Mouse (Mus musculus): ENCODE measurements around the gene Ap1g2. TPM values are rescaled to one million over a fixed set of nuclear protein-coding genes. Genes with fewer than 3 reads are reported as not detected.

Gene Ap1g2
- 7.4 and 7.9 TPM in 2 replicates for polyA plus RNA-seq (2015; fragmentation: Nextera tagmentation; extraction: Ambion mirVana)

GRCm38 (mm10) chr14:55105836-55106809, at the start of gene Ap1g2:
Gene Ap1g2 (minus strand): TSS chr14:55106593.
- Histone ChIP-seq H3K27ac (replicated peaks) (peak within 1 kb of the TSS; percentile 56), H3K4me1 (peaks cover 26% of the 10 kb centered on the region), H3K4me2 (peak within 1 kb of the TSS; percentile 97), H3K4me3 (peak within 1 kb of the TSS; percentile 64), H3K9me3 (no peaks in the 10 kb centered on the region), H3K36me3 (0 out of 2 replicates have a peak, but pooled peaks cover 4% of the 10 kb centered on the region), H3K9ac (peak within 1 kb of the TSS; percentile 83), H3K27me3 (replicated peaks) (peaks cover 55% of the 10 kb centered on the region)
- ATAC-seq (ENCODE audit: extremely low read depth, insufficient number of reproducible peaks, low FRiP score, low TSS enrichment), result peak; percentile 38; the same call in 1 of the 2 replicates
- WGBS, result under 1% methylated on average over 39 of the region's 39 CpGs

GRCm38 (mm10) chr14:55152951-55153481, 46.6 kb upstream of the Ap1g2 start:
- peaks cover 17% of the 10 kb centered on the region for H3K4me1 ChIP-seq
- 89% methylated on average over 16 of the region's 16 CpGs for WGBS
- H3K9me3 ChIP-seq, result no peaks in the 10 kb centered on the region
- ATAC-seq (ENCODE audit: extremely low read depth, insufficient number of reproducible peaks, low FRiP score, low TSS enrichment), result no peak
- H3K27me3 ChIP-seq (replicated peaks), result no peaks in the 10 kb centered on the region
- H3K4me2 ChIP-seq, result no peak overlapping the region
- H3K36me3 ChIP-seq, result no peaks in the 10 kb centered on the region
- H3K27ac ChIP-seq (replicated peaks), result no peak overlapping the region
- H3K9ac ChIP-seq, result no peak overlapping the region
- H3K4me3 ChIP-seq, result no peak overlapping the region

- 70% methylated on average over 4 of the region's 4 CpGs for WGBS
These were observed 45.8 kb upstream of the Ap1g2 start for GRCm38 (mm10) chr14:55152174-55152573.

GRCm38 (mm10) chr14:55150985-55151384, 44.6 kb upstream of the Ap1g2 start:
- WGBS, result 43% methylated on average over 5 of the region's 5 CpGs

More at GRCm38 (mm10) chr14:55152174-55152573, 45.8 kb upstream of the Ap1g2 start:
- Histone ChIP-seq H3K9me3 (no peaks in the 10 kb centered on the region), H3K27ac (replicated peaks) (no peak overlapping the region), H3K27me3 (replicated peaks) (no peaks in the 10 kb centered on the region), H3K4me3 (no peak overlapping the region), H3K4me1 (peaks cover 15% of the 10 kb centered on the region), H3K9ac (no peak overlapping the region), H3K4me2 (no peak overlapping the region), H3K36me3 (no peaks in the 10 kb centered on the region)
- no peak for ATAC-seq (ENCODE audit: extremely low read depth, insufficient number of reproducible peaks, low FRiP score, low TSS enrichment)

GRCm38 (mm10) chr14:55149041-55149440, 42.6 kb upstream of the Ap1g2 start:
- Histone ChIP-seq H3K4me1 (peaks cover 20% of the 10 kb centered on the region), H3K9me3 (no peaks in the 10 kb centered on the region), H3K36me3 (no peaks in the 10 kb centered on the region), H3K9ac (no peak overlapping the region), H3K4me2 (no peak overlapping the region), H3K4me3 (no peak overlapping the region), H3K27ac (replicated peaks) (no peak overlapping the region), H3K27me3 (replicated peaks) (no peaks in the 10 kb centered on the region; the same call in 1 of the 2 replicates)
- WGBS, result 76% methylated on average over 5 of the region's 5 CpGs
- ATAC-seq (ENCODE audit: extremely low read depth, insufficient number of reproducible peaks, low FRiP score, low TSS enrichment), result no peak

More at GRCm38 (mm10) chr14:55150985-55151384, 44.6 kb upstream of the Ap1g2 start:
- Histone ChIP-seq H3K9ac (no peak overlapping the region), H3K27ac (replicated peaks) (no peak overlapping the region), H3K4me1 (peaks cover 20% of the 10 kb centered on the region), H3K9me3 (no peaks in the 10 kb centered on the region), H3K36me3 (no peaks in the 10 kb centered on the region), H3K27me3 (replicated peaks) (no peaks in the 10 kb centered on the region), H3K4me3 (no peak overlapping the region), H3K4me2 (no peak overlapping the region)
- no peak for ATAC-seq (ENCODE audit: extremely low read depth, insufficient number of reproducible peaks, low FRiP score, low TSS enrichment)

- no peak for ATAC-seq (ENCODE audit: extremely low read depth, insufficient number of reproducible peaks, low FRiP score, low TSS enrichment)
- no peak overlapping the region for H3K27ac ChIP-seq (replicated peaks)
- H3K27me3 ChIP-seq (replicated peaks), result no peaks in the 10 kb centered on the region; the same call in 1 of the 2 replicates
- no peak overlapping the region for H3K9ac ChIP-seq
- 25% methylated on average over 5 of the region's 5 CpGs for WGBS
- no peak overlapping the region for H3K4me2 ChIP-seq
- no peaks in the 10 kb centered on the region for H3K36me3 ChIP-seq
- H3K4me3 ChIP-seq, result no peak overlapping the region
- H3K4me1 ChIP-seq, result peaks cover 20% of the 10 kb centered on the region
- no peaks in the 10 kb centered on the region for H3K9me3 ChIP-seq
These were observed 42.0 kb upstream of the Ap1g2 start for GRCm38 (mm10) chr14:55148363-55148915.

- no peak for ATAC-seq (ENCODE audit: extremely low read depth, insufficient number of reproducible peaks, low FRiP score, low TSS enrichment)
- no peak overlapping the region for H3K4me3 ChIP-seq
- no peak overlapping the region for H3K27ac ChIP-seq (replicated peaks)
- 77% methylated on average over 12 of the region's 12 CpGs for WGBS
- H3K9ac ChIP-seq, result no peak overlapping the region; the same call in 1 of the 2 replicates
- H3K4me1 ChIP-seq, result peaks cover 28% of the 10 kb centered on the region
- H3K27me3 ChIP-seq (replicated peaks), result no peaks in the 10 kb centered on the region; the same call in 1 of the 2 replicates
- H3K36me3 ChIP-seq, result no peaks in the 10 kb centered on the region
- no peak overlapping the region for H3K4me2 ChIP-seq
- H3K9me3 ChIP-seq, result no peaks in the 10 kb centered on the region
These were observed 40.5 kb upstream of the Ap1g2 start for GRCm38 (mm10) chr14:55146829-55147401.

GRCm38 (mm10) chr14:55146324-55146723, 39.9 kb upstream of the Ap1g2 start:
- WGBS, result 77% methylated on average over 1 of the region's 1 CpGs
- no peak overlapping the region for H3K9ac ChIP-seq
- H3K4me1 ChIP-seq, result peaks cover 29% of the 10 kb centered on the region
- H3K27ac ChIP-seq (replicated peaks), result no peak overlapping the region
- no peak for ATAC-seq (ENCODE audit: extremely low read depth, insufficient number of reproducible peaks, low FRiP score, low TSS enrichment)
- no peaks in the 10 kb centered on the region for H3K36me3 ChIP-seq
- no peaks in the 10 kb centered on the region; the same call in 1 of the 2 replicates for H3K27me3 ChIP-seq (replicated peaks)
- H3K9me3 ChIP-seq, result no peaks in the 10 kb centered on the region
- H3K4me3 ChIP-seq, result no peak overlapping the region
- H3K4me2 ChIP-seq, result no peak overlapping the region

- no peaks in the 10 kb centered on the region for H3K9me3 ChIP-seq
- no peak overlapping the region for H3K4me2 ChIP-seq
- peaks cover 6% of the 10 kb centered on the region; the same call in 1 of the 2 replicates for H3K27me3 ChIP-seq (replicated peaks)
- H3K4me3 ChIP-seq, result no peak overlapping the region
- H3K36me3 ChIP-seq, result no peaks in the 10 kb centered on the region
- no peak overlapping the region for H3K9ac ChIP-seq
- no peak; the same call in 1 of the 2 replicates for ATAC-seq (ENCODE audit: extremely low read depth, insufficient number of reproducible peaks, low FRiP score, low TSS enrichment)
- no peak overlapping the region for H3K27ac ChIP-seq (replicated peaks)
- H3K4me1 ChIP-seq, result peaks cover 9% of the 10 kb centered on the region; the same call in 1 of the 2 replicates
- WGBS, result 52% methylated on average over 7 of the region's 7 CpGs
These were observed 32.9 kb upstream of the Ap1g2 start for GRCm38 (mm10) chr14:55139313-55139712.

GRCm38 (mm10) chr14:55135676-55136075, 29.3 kb upstream of the Ap1g2 start:
- no peaks in the 10 kb centered on the region for H3K9me3 ChIP-seq
- no peak overlapping the region for H3K4me2 ChIP-seq
- H3K4me3 ChIP-seq, result no peak overlapping the region
- H3K9ac ChIP-seq, result no peak overlapping the region
- H3K4me1 ChIP-seq, result no peaks in the 10 kb centered on the region
- no peaks in the 10 kb centered on the region for H3K36me3 ChIP-seq
- WGBS, result 56% methylated on average over 8 of the region's 8 CpGs
- ATAC-seq (ENCODE audit: extremely low read depth, insufficient number of reproducible peaks, low FRiP score, low TSS enrichment), result no peak
- no peak overlapping the region for H3K27ac ChIP-seq (replicated peaks)
- peaks cover 6% of the 10 kb centered on the region; the same call in 1 of the 2 replicates for H3K27me3 ChIP-seq (replicated peaks)

- Histone ChIP-seq H3K4me3 (no peak overlapping the region), H3K4me2 (no peak overlapping the region), H3K4me1 (peaks cover 13% of the 10 kb centered on the region), H3K27ac (replicated peaks) (no peak overlapping the region), H3K36me3 (no peaks in the 10 kb centered on the region), H3K27me3 (replicated peaks) (peaks cover 10% of the 10 kb centered on the region; the same call in 1 of the 2 replicates), H3K9ac (no peak overlapping the region), H3K9me3 (no peaks in the 10 kb centered on the region)
- WGBS, result 82% methylated on average over 7 of the region's 7 CpGs
- no peak for ATAC-seq (ENCODE audit: extremely low read depth, insufficient number of reproducible peaks, low FRiP score, low TSS enrichment)
These were observed 20.1 kb upstream of the Ap1g2 start for GRCm38 (mm10) chr14:55126521-55126920.

Data from heart, embryonic 13.5 days (tissue).